ENCODE assay signal across 12 mouse cellular contexts in the genomic region with DNA sequence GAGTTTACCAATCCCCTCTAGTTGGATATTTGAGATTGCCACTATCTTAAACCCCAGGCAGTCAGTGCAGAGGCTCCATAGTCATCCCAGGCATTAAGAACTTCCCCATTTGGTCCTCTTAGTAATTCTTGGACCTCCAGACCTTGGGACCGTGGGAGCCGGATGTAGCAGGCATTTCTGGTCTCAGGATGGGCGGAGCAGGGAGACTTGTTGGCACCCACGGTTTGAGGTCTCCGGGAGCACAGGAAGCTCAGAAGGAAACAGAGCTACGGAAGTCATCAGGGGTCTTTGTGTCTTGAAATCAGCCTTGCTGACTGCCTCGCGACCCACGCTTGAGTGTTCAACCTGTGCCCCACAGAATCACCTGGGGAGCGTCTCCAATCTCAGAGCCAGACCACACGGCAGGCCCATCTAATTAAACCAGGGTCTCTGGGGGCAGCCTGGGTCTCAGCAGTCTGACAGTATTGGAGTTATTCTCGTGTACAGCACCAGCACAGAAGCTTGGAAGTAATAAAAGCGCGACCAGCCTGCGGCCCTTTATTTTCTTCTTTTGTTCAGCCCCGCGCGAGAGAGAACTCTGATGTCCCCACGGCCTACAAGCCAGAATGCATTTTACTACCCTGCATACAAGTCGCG. TPM values are rescaled to one million over a fixed set of nuclear protein-coding genes. Genes with fewer than 3 reads are reported as not detected.
DNase-seq lines count a peak whose midpoint lies in the region; ATAC-seq lines count a peak whose summit lies in the region.
"Had no signal": no experiment of that assay in that cellular context is flagged by ENCODE, and none has a peak within 500 bp of the region (broad histone marks: within the 10 kb centered on the region; RNA-seq: fewer than 3 reads in every experiment).

No protein-coding gene starts in this region.

- H3K9me3 ChIP-seq in hindbrain, embryonic 12.5 days (replicated peaks), result no peaks in the 10 kb centered on the region
- no peaks in the 10 kb centered on the region for H3K9me3 ChIP-seq in hindbrain, embryonic 11.5 days (ENCODE audit: control insufficient read depth, low read length)
- no peaks in the 10 kb centered on the region for H3K9me3 ChIP-seq in kidney, embryonic 15.5 days (replicated peaks)

- 54% methylated on average over 21 of the region's 21 CpGs for WGBS in hindbrain, embryonic 12.5 days
- WGBS in hindbrain, embryonic 11.5 days, result 60% methylated on average over 21 of the region's 21 CpGs
- WGBS in kidney, embryonic 15.5 days, result 42% methylated on average over 21 of the region's 21 CpGs

- H3K27me3 ChIP-seq in hindbrain, embryonic 12.5 days, result no peaks in the 10 kb centered on the region
- H3K27me3 ChIP-seq in hindbrain, embryonic 11.5 days (ENCODE audit: control insufficient read depth, insufficient read depth, low read length), result no peaks in the 10 kb centered on the region
- H3K27me3 ChIP-seq in kidney, embryonic 15.5 days, result no peaks in the 10 kb centered on the region

- no peak for DNase-seq in hindbrain, embryonic 11.5 days (ENCODE audit: low spot score)
- peak; percentile 45 for DNase-seq in adrenal gland, postnatal 14 days
- peak; percentile 52 for DNase-seq in lung, postnatal 25 days (ENCODE audit: low spot score)
- DNase-seq in thymus, postnatal 14 days, result no peak
- no peak for DNase-seq in frontal cortex, adult 2 months (ENCODE audit: extremely low spot score in 1 of 2, low spot score in 1 of 2)
- no peak for DNase-seq in cerebellum, adult 8-10 months
- DNase-seq: heart, postnatal 36 days had no signal

- peaks cover 18% of the 10 kb centered on the region for H3K4me1 ChIP-seq in hindbrain, embryonic 12.5 days
- H3K4me1 ChIP-seq in hindbrain, embryonic 11.5 days (replicated peaks; ENCODE audit: control insufficient read depth, insufficient read depth, low read length), result no peaks in the 10 kb centered on the region
- peaks cover 31% of the 10 kb centered on the region for H3K4me1 ChIP-seq in kidney, embryonic 15.5 days

- H3K4me2 ChIP-seq in hindbrain, embryonic 12.5 days (replicated peaks), result no peak overlapping the region
- no peak overlapping the region for H3K4me2 ChIP-seq in hindbrain, embryonic 11.5 days (replicated peaks; ENCODE audit: low read depth, low read length)
- no peak overlapping the region for H3K4me2 ChIP-seq in kidney, embryonic 15.5 days

- peak overlapping the region; percentile 30 for H3K27ac ChIP-seq in hindbrain, embryonic 12.5 days
- H3K27ac ChIP-seq in hindbrain, embryonic 11.5 days (ENCODE audit: low read depth, low read length), result no peak overlapping the region
- 0 out of 2 replicates have a peak overlapping the region, but pooled peaks have one; percentile 11 for H3K27ac ChIP-seq in kidney, embryonic 15.5 days

- no peak overlapping the region for H3K9ac ChIP-seq in hindbrain, embryonic 12.5 days
- no peak overlapping the region for H3K9ac ChIP-seq in hindbrain, embryonic 11.5 days (ENCODE audit: low read depth, low read length)
- no peak overlapping the region for H3K9ac ChIP-seq in kidney, embryonic 15.5 days

- no peaks in the 10 kb centered on the region for H3K36me3 ChIP-seq in hindbrain, embryonic 12.5 days
- no peaks in the 10 kb centered on the region for H3K36me3 ChIP-seq in hindbrain, embryonic 11.5 days (ENCODE audit: control insufficient read depth, insufficient read depth, low read length)
- no peaks in the 10 kb centered on the region for H3K36me3 ChIP-seq in kidney, embryonic 15.5 days

- ATAC-seq in hindbrain, embryonic 12.5 days (ENCODE audit: low FRiP score), result peak; percentile 48; the same call in 1 of the 2 replicates
- ATAC-seq in hindbrain, embryonic 11.5 days (ENCODE audit: low FRiP score), result no peak
- no peak for ATAC-seq in kidney, embryonic 15.5 days (replicated peaks; ENCODE audit: low FRiP score)

- no peak overlapping the region for H3K4me3 ChIP-seq in hindbrain, embryonic 12.5 days
- no peak overlapping the region for H3K4me3 ChIP-seq in hindbrain, embryonic 11.5 days (ENCODE audit: low read depth, low read length)
- no peak overlapping the region for H3K4me3 ChIP-seq in kidney, embryonic 15.5 days (replicated peaks)

RNA-seq across cellular contexts. Expression of gene Sema5b, which starts 24.9 kb away (rescaled TPM):
- polyA plus RNA-seq in hindbrain, embryonic 12.5 days (2016; fragmentation: Nextera tagmentation; extraction: Ambion mirVana), result 36.7 and 42.9 TPM in 2 replicates
- polyA plus RNA-seq in hindbrain, embryonic 11.5 days (2014; fragmentation: Nextera tagmentation; extraction: Ambion mirVana), result 27.3 and 30.1 TPM in 2 replicates
- total RNA-seq in adrenal gland, postnatal 14 days (2021), result 3.9 and 4.3 TPM in 2 replicates
- polyA plus RNA-seq in kidney, embryonic 15.5 days (2015; fragmentation: Nextera tagmentation; extraction: Ambion mirVana), result 6.2 and 6.8 TPM in 2 replicates
- polyA plus RNA-seq in frontal cortex, adult 2 months (2012; rRNA removed), result 22.3 and 24.1 TPM in 2 replicates
- total RNA-seq: granulocyte monocyte progenitor cell, adult 5-6 weeks; MEL had no signal
- polyA plus RNA-seq: C2C12 had no signal

RNA-seq across cellular contexts. Expression of gene Pdia5, which starts 25.4 kb away (rescaled TPM):
- 25.5 and 27.6 TPM in 2 replicates for polyA plus RNA-seq in hindbrain, embryonic 12.5 days (2016; fragmentation: Nextera tagmentation; extraction: Ambion mirVana)
- 11.3 and 13.1 TPM in 2 replicates for polyA plus RNA-seq in hindbrain, embryonic 11.5 days (2014; fragmentation: Nextera tagmentation; extraction: Ambion mirVana)
- 18.5 and 23.4 TPM in 2 replicates for total RNA-seq in adrenal gland, postnatal 14 days (2021)
- polyA plus RNA-seq in kidney, embryonic 15.5 days (2015; fragmentation: Nextera tagmentation; extraction: Ambion mirVana), result 49.4 and 52.8 TPM in 2 replicates
- 8.8 and 9.5 TPM in 2 replicates for polyA plus RNA-seq in frontal cortex, adult 2 months (2012; rRNA removed)
- total RNA-seq: MEL had no signal

Comparison
In these comparisons a context has a peak if more than half of its experiments do, and no peak if none do; other contexts are left out.
1. DNase-seq: peak in adrenal gland, postnatal 14 days (single experiment) and lung, postnatal 25 days (single experiment); none in hindbrain, embryonic 11.5 days (single experiment), thymus, postnatal 14 days (single experiment), frontal cortex, adult 2 months (0 of 2) and cerebellum, adult 8-10 months (single experiment).